Mouse (Mus musculus) megakaryocyte, embryonic 14.5 days (primary cell): Measurements from ENCODE around the gene Ddx41.

ENCODE experiments used
- FLI1 ChIP-seq: IDR thresholded peaks from 2 replicates; pipeline ENCODE4 v1.6.1; 2012; ENCODE audit warnings: low read length, inconsistent platforms, mixed read lengths
- GATA1 ChIP-seq: IDR thresholded peaks from 3 replicates; pipeline ENCODE4 v1.6.1; 2012; ENCODE audit warnings: mixed read lengths, low read length, inconsistent platforms, borderline replicate concordance

- TF ChIP-seq GATA1 (no peak), FLI1 (no peak)
Measured at GRCm38 (mm10) chr13:55510332-55510667, 26.2 kb downstream of the Ddx41 start.
